Comparison of ENCODE assay signal across 8 mouse cellular contexts in the genomic region with DNA sequence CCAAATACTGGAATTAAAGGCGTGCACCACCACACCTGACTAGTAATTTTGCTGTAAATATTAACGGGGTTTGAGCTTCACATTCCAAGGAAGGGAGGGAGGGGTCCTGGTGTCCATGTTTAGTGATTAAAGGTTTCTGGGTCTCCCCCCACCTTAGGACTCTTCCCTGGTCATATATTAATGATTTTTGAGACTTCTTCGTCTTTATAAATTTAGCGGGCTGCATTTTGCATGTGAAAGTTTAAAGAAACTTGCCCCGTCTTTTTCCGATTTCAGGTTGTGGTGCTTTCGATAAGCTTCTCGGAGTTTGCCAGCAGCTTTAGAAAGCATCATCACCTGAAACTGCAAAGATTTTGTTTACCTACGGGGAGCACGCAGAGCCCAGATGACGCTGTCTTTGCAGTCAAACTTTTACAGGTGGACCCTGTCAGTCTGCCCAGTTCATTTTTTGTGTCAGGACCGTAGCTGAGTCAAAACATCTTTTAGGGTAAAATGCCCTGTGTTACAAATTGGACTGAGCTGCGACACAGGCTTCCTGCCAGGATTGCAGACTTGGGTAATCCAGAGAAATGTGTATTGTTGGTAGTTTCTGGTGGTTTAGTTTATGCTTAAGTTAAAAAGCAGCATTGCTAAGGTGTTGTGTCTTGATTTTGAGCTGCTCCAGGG. TPM values are rescaled to one million over a fixed set of nuclear protein-coding genes. Genes with fewer than 3 reads are reported as not detected.
DNase-seq lines count a peak whose midpoint lies in the region; ATAC-seq lines count a peak whose summit lies in the region.

No protein-coding gene starts in this region.

- H3K27ac ChIP-seq in heart, embryonic 12.5 days (ENCODE audit: poor library complexity, severe bottlenecking) = no peak overlapping the region
- H3K27ac ChIP-seq in forebrain, embryonic 15.5 days (replicated peaks) = peak overlapping the region; percentile 21; the same call in 1 of the 2 replicates
- H3K27ac ChIP-seq in limb, embryonic 11.5 days (replicated peaks; ENCODE audit: low read depth, low read length) = no peak overlapping the region
- H3K27ac ChIP-seq in stomach, embryonic 14.5 days (ENCODE audit: low read length) = peak overlapping the region; percentile 11; the same call in 1 of the 2 replicates

- peaks cover 39% of the 10 kb centered on the region for H3K4me1 ChIP-seq in heart, embryonic 12.5 days (replicated peaks)
- peaks cover 72% of the 10 kb centered on the region for H3K4me1 ChIP-seq in forebrain, embryonic 15.5 days
- peaks cover 9% of the 10 kb centered on the region; the same call in 1 of the 2 replicates for H3K4me1 ChIP-seq in limb, embryonic 11.5 days (ENCODE audit: control insufficient read depth, insufficient read depth, low read length)
- peaks cover 12% of the 10 kb centered on the region; the same call in 1 of the 2 replicates for H3K4me1 ChIP-seq in stomach, embryonic 14.5 days (ENCODE audit: control insufficient read depth, insufficient read depth, low read length)

- peak overlapping the region; percentile 30 for H3K4me3 ChIP-seq in heart, embryonic 12.5 days
- peak overlapping the region; percentile 54 for H3K4me3 ChIP-seq in forebrain, embryonic 15.5 days
- peak overlapping the region; percentile 7; the same call in 1 of the 2 replicates for H3K4me3 ChIP-seq in limb, embryonic 11.5 days (ENCODE audit: low read depth, low read length)
- H3K4me3 ChIP-seq in stomach, embryonic 14.5 days (ENCODE audit: low read depth, low read length) = peak overlapping the region; percentile 100

- DNase-seq in heart, postnatal 14 days = no peak
- peak; percentile 71 for DNase-seq in NIH3T3 (ENCODE audit: low read depth)
- DNase-seq in limb, embryonic 11.5 days (ENCODE audit: low spot score) = no peak
- DNase-seq in frontal cortex, postnatal 10 days (ENCODE audit: low spot score in 2 of 2) = no peak
- no peak for DNase-seq in ovary, postnatal 10 days (ENCODE audit: low spot score)

- 0 out of 2 replicates have a peak overlapping the region, but pooled peaks have one; percentile 33 for H3K9ac ChIP-seq in heart, embryonic 12.5 days
- H3K9ac ChIP-seq in forebrain, embryonic 15.5 days (replicated peaks) = peak overlapping the region; percentile 35
- no peak overlapping the region for H3K9ac ChIP-seq in limb, embryonic 11.5 days (ENCODE audit: low read length)
- peak overlapping the region; percentile 18; the same call in 1 of the 2 replicates for H3K9ac ChIP-seq in stomach, embryonic 14.5 days (replicated peaks; ENCODE audit: low read depth, low read length)

- 84% methylated on average over 13 of the region's 13 CpGs for WGBS in heart, embryonic 12.5 days
- WGBS in forebrain, embryonic 15.5 days = 62% methylated on average over 13 of the region's 13 CpGs
- 90% methylated on average over 13 of the region's 13 CpGs for WGBS in limb, embryonic 11.5 days
- WGBS in stomach, embryonic 14.5 days = 48% methylated on average over 13 of the region's 13 CpGs

- no peak for ATAC-seq in heart, embryonic 12.5 days (ENCODE audit: insufficient number of reproducible peaks, low FRiP score)
- no peak for ATAC-seq in forebrain, embryonic 15.5 days (replicated peaks)
- ATAC-seq in limb, embryonic 11.5 days (ENCODE audit: insufficient number of reproducible peaks, low FRiP score, low TSS enrichment, low read depth) = no peak
- ATAC-seq in stomach, embryonic 14.5 days (ENCODE audit: insufficient number of reproducible peaks, insufficient read depth, low FRiP score, low read depth) = no peak

- intact Hi-C loops in heart, postnatal 14 days (cut with DNase I) = loop anchor here (2.0 to 5.0 kb wide), 2 partner anchors 85 to 129 kb away; no protein-coding TSS in a partner anchor

- H3K9me3 ChIP-seq in heart, embryonic 12.5 days (replicated peaks) = no peaks in the 10 kb centered on the region
- no peaks in the 10 kb centered on the region for H3K9me3 ChIP-seq in forebrain, embryonic 15.5 days
- H3K9me3 ChIP-seq in limb, embryonic 11.5 days (ENCODE audit: control insufficient read depth, low read length) = no peaks in the 10 kb centered on the region
- no peaks in the 10 kb centered on the region for H3K9me3 ChIP-seq in stomach, embryonic 14.5 days (ENCODE audit: control insufficient read depth, low read depth, low read length)

- H3K4me2 ChIP-seq in heart, embryonic 12.5 days = peak overlapping the region; percentile 62
- peak overlapping the region; percentile 81 for H3K4me2 ChIP-seq in forebrain, embryonic 15.5 days (replicated peaks)
- H3K4me2 ChIP-seq in limb, embryonic 11.5 days (ENCODE audit: low read depth, severe bottlenecking) = peak overlapping the region; percentile 28
- H3K4me2 ChIP-seq in stomach, embryonic 14.5 days (replicated peaks; ENCODE audit: low read depth, low read length) = peak overlapping the region; percentile 91

- no peaks in the 10 kb centered on the region for H3K27me3 ChIP-seq in heart, embryonic 12.5 days (replicated peaks)
- no peaks in the 10 kb centered on the region for H3K27me3 ChIP-seq in forebrain, embryonic 15.5 days
- no peaks in the 10 kb centered on the region for H3K27me3 ChIP-seq in limb, embryonic 11.5 days (ENCODE audit: control insufficient read depth, insufficient read depth, low read length)
- H3K27me3 ChIP-seq in stomach, embryonic 14.5 days (ENCODE audit: control insufficient read depth, insufficient read depth, low read length) = no peaks in the 10 kb centered on the region

- peaks cover 42% of the 10 kb centered on the region for H3K36me3 ChIP-seq in heart, embryonic 12.5 days
- peaks cover 9% of the 10 kb centered on the region; the same call in 1 of the 2 replicates for H3K36me3 ChIP-seq in forebrain, embryonic 15.5 days
- H3K36me3 ChIP-seq in limb, embryonic 11.5 days (ENCODE audit: control insufficient read depth, insufficient read depth, low read length) = no peaks in the 10 kb centered on the region
- peaks cover 33% of the 10 kb centered on the region for H3K36me3 ChIP-seq in stomach, embryonic 14.5 days (ENCODE audit: control insufficient read depth, insufficient read depth, low read length)

RNA-seq across cellular contexts. Expression of a gene that starts 5.3 kb away (rescaled TPM):
- polyA plus RNA-seq in heart, embryonic 12.5 days (2016; fragmentation: Nextera tagmentation; extraction: Ambion mirVana) = 46.9 and 51.6 TPM in 2 replicates
- total RNA-seq in heart, postnatal 14 days (2021) = 10 to 100 TPM; 48.0 to 53.4 TPM
- polyA plus RNA-seq in forebrain, embryonic 15.5 days (2015; fragmentation: Nextera tagmentation; extraction: Ambion mirVana) = 60.0 and 61.2 TPM in 2 replicates
- 49.8 and 50.8 TPM in 2 replicates for polyA plus RNA-seq in limb, embryonic 11.5 days (2014; fragmentation: Nextera tagmentation; extraction: Ambion mirVana)
- polyA plus RNA-seq in stomach, embryonic 14.5 days (2014; fragmentation: Nextera tagmentation; extraction: Ambion mirVana) = 101 and 103 TPM in 2 replicates

Comparison
In these comparisons a context has a peak if more than half of its experiments do, and no peak if none do; other contexts are left out.
1. H3K27ac ChIP-seq: peak in forebrain, embryonic 15.5 days (single experiment) and stomach, embryonic 14.5 days (single experiment); none in heart, embryonic 12.5 days (single experiment) and limb, embryonic 11.5 days (single experiment).
2. H3K4me2 ChIP-seq: peak in every context shown above with its lines; median percentile 91 in stomach, embryonic 14.5 days; 81 in forebrain, embryonic 15.5 days; 62 in heart, embryonic 12.5 days; 28 in limb, embryonic 11.5 days.
3. H3K4me3 ChIP-seq: peak in every context shown above with its lines; median percentile 100 in stomach, embryonic 14.5 days; 54 in forebrain, embryonic 15.5 days; 30 in heart, embryonic 12.5 days; 7 in limb, embryonic 11.5 days.